Mouse (Mus musculus): Measurements from ENCODE around the gene Creld2. TPM values are rescaled to one million over a fixed set of nuclear protein-coding genes. Genes with fewer than 3 reads are reported as not detected.
A peak's percentile ranks its signal among the peaks of the same experiment; 100 is the strongest.
"Not testable (repeated sequence)": the region's sequence is repeated elsewhere in the genome, so short reads cannot be mapped to it uniquely, and the experiment has no call there.

Gene Creld2
- polyA plus RNA-seq (2011; ENCODE audit: insufficient read length, low read depth, missing spikeins): 29.6 and 34.6 TPM in 2 replicates

- Histone ChIP-seq H3K27ac (ENCODE audit: insufficient read depth, low read length) (peak within 1 kb of the TSS; percentile 81), H3K4me1 (ENCODE audit: control insufficient read depth, insufficient read depth, low read length) (0 out of 2 replicates have a peak, but pooled peaks cover 3% of the 10 kb centered on the region), H3K4me3 (ENCODE audit: insufficient read depth, low read length) (peak within 1 kb of the TSS; percentile 89)
- TF ChIP-seq CTCF (IDR thresholded peaks at IDR 0.05; ENCODE audit: borderline replicate concordance, insufficient read depth, low read length): no peak
- TF ChIP-seq POLR2A (IDR thresholded peaks at IDR 0.05; ENCODE audit: low read depth, low read length): peak; percentile 94
These were observed at the start of gene Creld2, which contains the start of gene Alg12 for GRCm38 (mm10) chr15:88819026-88819905. Gene Creld2, plus strand, starts transcription at chr15:88819646. Gene Alg12, minus strand, starts transcription at chr15:88819318.

- not testable (repeated sequence) for H3K27ac ChIP-seq (ENCODE audit: insufficient read depth, low read length); H3K4me1 ChIP-seq (ENCODE audit: control insufficient read depth, insufficient read depth, low read length); H3K4me3 ChIP-seq (ENCODE audit: insufficient read depth, low read length)
These were observed 44.8 kb upstream of the Creld2 start for GRCm38 (mm10) chr15:88774630-88775029.

- Histone ChIP-seq H3K27ac (ENCODE audit: insufficient read depth, low read length) (no peak overlapping the region), H3K4me1 (ENCODE audit: control insufficient read depth, insufficient read depth, low read length) (no peaks in the 10 kb centered on the region), H3K4me3 (ENCODE audit: insufficient read depth, low read length) (no peak overlapping the region)
- no peak for TF ChIP-seq CTCF (IDR thresholded peaks at IDR 0.05; ENCODE audit: borderline replicate concordance, insufficient read depth, low read length)
- TF ChIP-seq POLR2A (IDR thresholded peaks at IDR 0.05; ENCODE audit: low read depth, low read length): no peak
These were observed 27.2 kb upstream of the Creld2 start for GRCm38 (mm10) chr15:88792140-88792850.

- not testable (repeated sequence) for H3K27ac ChIP-seq (ENCODE audit: insufficient read depth, low read length); H3K4me3 ChIP-seq (ENCODE audit: insufficient read depth, low read length); H3K4me1 ChIP-seq (ENCODE audit: control insufficient read depth, insufficient read depth, low read length)
These were observed 24.7 kb upstream of the Creld2 start for GRCm38 (mm10) chr15:88794729-88795128.

GRCm38 (mm10) chr15:88799950-88800371 is 19.5 kb upstream of the Creld2 start:
- no peak overlapping the region for H3K4me3 ChIP-seq (ENCODE audit: insufficient read depth, low read length)
- TF ChIP-seq POLR2A (IDR thresholded peaks at IDR 0.05; ENCODE audit: low read depth, low read length) (no peak), CTCF (IDR thresholded peaks at IDR 0.05; ENCODE audit: borderline replicate concordance, insufficient read depth, low read length) (no peak)
- no peak overlapping the region for H3K27ac ChIP-seq (ENCODE audit: insufficient read depth, low read length)
- no peaks in the 10 kb centered on the region for H3K4me1 ChIP-seq (ENCODE audit: control insufficient read depth, insufficient read depth, low read length)

- H3K4me1 ChIP-seq (ENCODE audit: control insufficient read depth, insufficient read depth, low read length): no peaks in the 10 kb centered on the region
- no peak overlapping the region for H3K4me3 ChIP-seq (ENCODE audit: insufficient read depth, low read length)
- H3K27ac ChIP-seq (ENCODE audit: insufficient read depth, low read length): no peak overlapping the region
- no peak for TF ChIP-seq CTCF (IDR thresholded peaks at IDR 0.05; ENCODE audit: borderline replicate concordance, insufficient read depth, low read length)
- TF ChIP-seq POLR2A (IDR thresholded peaks at IDR 0.05; ENCODE audit: low read depth, low read length): no peak
These were observed 18.5 kb upstream of the Creld2 start for GRCm38 (mm10) chr15:88800921-88801354.

GRCm38 (mm10) chr15:88801903-88802302 is 17.5 kb upstream of the Creld2 start:
- H3K27ac ChIP-seq (ENCODE audit: insufficient read depth, low read length): no peak overlapping the region
- TF ChIP-seq CTCF (IDR thresholded peaks at IDR 0.05; ENCODE audit: borderline replicate concordance, insufficient read depth, low read length) (no peak), POLR2A (IDR thresholded peaks at IDR 0.05; ENCODE audit: low read depth, low read length) (no peak)
- no peaks in the 10 kb centered on the region for H3K4me1 ChIP-seq (ENCODE audit: control insufficient read depth, insufficient read depth, low read length)
- no peak overlapping the region for H3K4me3 ChIP-seq (ENCODE audit: insufficient read depth, low read length)

GRCm38 (mm10) chr15:88802348-88802747 is 17.1 kb upstream of the Creld2 start:
- TF ChIP-seq CTCF (IDR thresholded peaks at IDR 0.05; ENCODE audit: borderline replicate concordance, insufficient read depth, low read length): no peak
- no peak for TF ChIP-seq POLR2A (IDR thresholded peaks at IDR 0.05; ENCODE audit: low read depth, low read length)
- H3K4me3 ChIP-seq (ENCODE audit: insufficient read depth, low read length): no peak overlapping the region
- no peaks in the 10 kb centered on the region for H3K4me1 ChIP-seq (ENCODE audit: control insufficient read depth, insufficient read depth, low read length)
- H3K27ac ChIP-seq (ENCODE audit: insufficient read depth, low read length): no peak overlapping the region

- Histone ChIP-seq H3K4me3 (ENCODE audit: insufficient read depth, low read length) (no peak overlapping the region), H3K4me1 (ENCODE audit: control insufficient read depth, insufficient read depth, low read length) (no peaks in the 10 kb centered on the region), H3K27ac (ENCODE audit: insufficient read depth, low read length) (no peak overlapping the region)
- TF ChIP-seq POLR2A (IDR thresholded peaks at IDR 0.05; ENCODE audit: low read depth, low read length): no peak
- TF ChIP-seq CTCF (IDR thresholded peaks at IDR 0.05; ENCODE audit: borderline replicate concordance, insufficient read depth, low read length): no peak
These were observed 11.3 kb upstream of the Creld2 start for GRCm38 (mm10) chr15:88808121-88808520.

- H3K4me1 ChIP-seq (ENCODE audit: control insufficient read depth, insufficient read depth, low read length): no peaks in the 10 kb centered on the region
- no peak overlapping the region for H3K27ac ChIP-seq (ENCODE audit: insufficient read depth, low read length)
- no peak overlapping the region for H3K4me3 ChIP-seq (ENCODE audit: insufficient read depth, low read length)
- TF ChIP-seq CTCF (IDR thresholded peaks at IDR 0.05; ENCODE audit: borderline replicate concordance, insufficient read depth, low read length) (no peak), POLR2A (IDR thresholded peaks at IDR 0.05; ENCODE audit: low read depth, low read length) (no peak)
These were observed 9.1 kb upstream of the Creld2 start for GRCm38 (mm10) chr15:88810369-88810768.
